Mouse (Mus musculus) lung, postnatal 4 days (tissue): Measurements from ENCODE around the gene Rnf207.

Experiments used
- DNase-seq, 2 experiments: peaks; one replicate each; pipeline ENCODE4 v3.0.0; 2021

Rnf207 gene

DNA sequence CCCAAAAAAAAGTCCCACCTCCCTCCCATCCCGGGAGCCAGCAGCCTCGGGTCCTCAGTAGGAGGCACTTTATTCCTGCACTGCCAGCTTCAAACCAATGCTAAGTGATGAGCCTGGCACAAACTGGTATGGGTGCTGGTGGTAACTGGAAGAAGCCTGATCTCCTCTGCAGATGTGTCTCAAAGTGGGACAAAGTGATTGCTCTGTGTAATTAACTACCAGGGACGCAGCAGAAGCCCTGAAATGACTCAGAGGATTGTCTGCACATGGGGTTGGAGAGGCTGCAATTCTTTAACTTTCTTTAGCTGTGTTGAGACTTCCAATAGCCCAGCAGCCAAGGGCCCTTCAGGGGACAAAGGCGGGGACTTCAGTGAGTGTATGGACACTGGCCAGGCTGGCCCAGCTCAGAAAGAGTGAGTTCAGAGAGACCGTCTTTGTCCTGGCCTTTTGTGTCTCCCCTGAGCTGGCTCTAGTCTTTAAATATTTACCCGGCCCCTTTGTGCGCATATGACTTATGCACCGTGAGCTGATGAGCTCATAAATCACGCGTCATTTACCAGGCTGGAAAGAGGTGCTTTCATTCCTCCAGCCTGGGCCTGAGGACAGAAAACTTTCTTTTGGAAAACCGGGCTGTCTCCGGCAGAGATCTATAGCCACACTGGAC is 26.6 kb downstream of the Rnf207 start:
- no peak for DNase-seq

- DNase-seq: no peak
These were observed 27.2 kb downstream of the Rnf207 start, which contains the start of gene Hes3 for GRCm38 (mm10) chr4:152291562-152291961. Gene Hes3, minus strand, starts transcription at chr4:152291662.

DNA sequence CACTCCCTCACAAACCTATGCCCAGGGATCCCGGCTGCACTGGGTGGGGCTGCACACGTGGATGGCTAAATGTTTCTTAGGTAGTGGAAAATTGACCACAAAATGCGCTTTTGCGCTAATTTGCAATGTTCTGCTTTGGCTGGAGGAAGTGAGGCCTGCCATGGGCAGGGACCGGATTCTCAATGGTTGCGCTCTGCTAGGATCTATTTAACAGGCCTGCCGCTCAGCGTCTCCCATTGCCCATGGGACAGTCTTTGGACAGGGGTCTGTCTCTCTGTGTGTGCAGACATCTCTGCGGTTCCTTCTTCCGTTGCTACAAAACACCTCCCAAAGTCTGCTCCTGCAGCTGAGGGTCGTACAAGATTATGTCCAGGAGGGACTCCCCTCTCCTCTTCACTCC is 27.8 kb downstream of the Rnf207 start:
- no peak for DNase-seq

- DNase-seq: no peak
These were observed 28.4 kb downstream of the Rnf207 start for GRCm38 (mm10) chr4:152290385-152290784.

DNA sequence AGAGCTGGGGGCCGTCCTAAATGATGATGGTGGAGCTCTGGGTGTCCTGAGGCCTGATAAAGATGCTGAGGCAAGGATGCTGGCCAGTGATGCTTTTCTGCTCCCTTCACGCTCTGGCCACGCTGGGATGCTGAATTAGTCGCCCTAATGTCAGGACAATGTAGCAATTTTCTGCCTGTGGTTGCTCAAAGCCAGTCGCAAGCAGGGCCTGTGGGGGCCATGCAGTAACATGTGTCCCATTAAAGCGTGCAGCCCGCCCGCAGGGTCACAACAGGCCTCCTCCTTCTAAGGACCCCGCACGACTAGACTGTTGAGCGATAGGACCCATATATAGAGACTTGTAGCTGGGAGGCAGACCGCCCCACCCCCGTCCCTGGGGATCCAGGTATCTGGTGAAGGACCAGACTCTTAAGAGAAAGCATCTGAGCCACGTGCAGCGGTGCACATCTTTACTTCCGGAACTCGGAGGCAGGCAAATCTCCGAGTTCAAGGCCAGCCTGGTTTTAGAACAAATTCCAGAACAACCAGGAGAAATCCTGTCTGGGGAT is 30.3 kb downstream of the Rnf207 start:
- DNase-seq: no peak

DNA sequence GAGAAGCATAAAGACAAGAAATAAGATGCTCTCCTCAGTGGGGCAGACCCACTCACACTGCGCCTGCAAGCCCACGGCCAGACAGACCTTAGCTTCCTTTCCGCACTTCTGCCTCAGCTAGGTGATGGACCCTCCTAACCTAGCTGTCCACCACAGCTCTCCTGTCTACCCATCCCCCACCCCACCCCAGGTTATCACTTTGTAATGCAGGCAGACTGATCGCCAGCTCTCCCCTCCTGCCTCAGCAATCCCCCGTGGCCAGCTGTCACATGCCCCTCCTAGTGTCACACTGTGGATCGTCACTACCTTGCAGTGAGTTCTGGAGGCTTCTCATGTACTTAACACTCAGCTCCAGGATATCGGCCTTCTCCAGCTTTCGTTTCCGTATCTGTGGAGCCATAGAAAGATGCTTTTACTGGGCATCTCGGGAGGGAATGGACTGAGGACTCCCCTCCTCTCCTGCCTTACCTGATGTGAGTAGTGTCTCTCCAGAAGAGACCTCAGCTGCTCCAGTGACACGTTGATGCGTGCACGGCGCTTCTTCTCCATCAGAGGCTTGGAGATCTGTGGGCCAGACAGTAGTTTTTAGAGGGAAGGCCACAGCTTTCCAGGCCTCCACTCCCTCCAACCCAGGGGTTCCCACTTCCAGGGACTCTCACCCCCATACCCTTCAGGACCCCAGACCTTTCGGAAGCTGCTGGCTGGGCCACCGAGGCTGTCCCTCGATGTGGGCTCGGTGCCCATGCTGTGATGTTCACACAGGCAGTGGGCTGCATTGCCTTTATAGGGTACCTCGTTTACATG is 31.3 kb downstream of the Rnf207 start:
- DNase-seq: no peak

DNA sequence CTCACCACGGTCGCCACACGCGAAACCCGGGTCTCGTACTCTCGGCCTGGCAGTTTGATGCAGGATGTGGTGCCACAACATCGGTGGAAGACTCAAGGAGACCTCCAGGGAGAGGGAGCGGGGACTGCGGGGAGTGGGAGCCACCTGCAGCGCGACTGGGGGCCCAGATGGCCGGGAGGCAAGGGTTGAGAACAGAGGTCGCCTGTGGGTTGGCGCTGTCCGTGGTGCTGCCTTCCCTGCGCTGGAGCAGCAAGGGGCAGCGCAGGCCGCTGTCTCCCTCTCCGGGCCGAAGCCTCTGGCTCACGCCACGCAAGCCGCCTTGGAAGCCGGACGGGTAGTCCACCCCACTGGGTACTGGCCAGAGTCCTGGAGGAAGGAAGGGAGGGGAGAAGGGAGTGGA is 31.9 kb downstream of the Rnf207 start:
- peak; percentile 73 to 77 for DNase-seq

DNA sequence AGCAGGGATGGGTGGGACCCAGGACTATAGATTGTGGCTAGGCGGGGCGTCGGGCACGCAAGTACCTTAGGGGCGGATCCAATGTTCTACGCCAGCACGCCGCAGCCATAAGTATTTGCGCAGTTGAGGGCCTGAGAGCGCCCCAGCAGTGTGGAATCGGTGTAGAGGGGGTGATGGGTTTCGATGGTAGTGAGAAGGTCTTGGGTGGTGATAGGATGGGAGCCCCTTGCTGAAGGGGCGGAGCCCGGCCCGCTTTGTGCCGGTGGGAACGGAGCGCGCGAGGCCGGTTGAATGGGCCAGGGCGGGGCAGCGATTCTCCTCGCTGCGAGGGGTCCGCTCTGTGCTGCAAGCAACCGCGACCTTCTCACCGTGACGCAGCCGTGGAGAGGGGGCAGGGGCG is 32.6 kb downstream of the Rnf207 start:
- DNase-seq: no peak

DNA sequence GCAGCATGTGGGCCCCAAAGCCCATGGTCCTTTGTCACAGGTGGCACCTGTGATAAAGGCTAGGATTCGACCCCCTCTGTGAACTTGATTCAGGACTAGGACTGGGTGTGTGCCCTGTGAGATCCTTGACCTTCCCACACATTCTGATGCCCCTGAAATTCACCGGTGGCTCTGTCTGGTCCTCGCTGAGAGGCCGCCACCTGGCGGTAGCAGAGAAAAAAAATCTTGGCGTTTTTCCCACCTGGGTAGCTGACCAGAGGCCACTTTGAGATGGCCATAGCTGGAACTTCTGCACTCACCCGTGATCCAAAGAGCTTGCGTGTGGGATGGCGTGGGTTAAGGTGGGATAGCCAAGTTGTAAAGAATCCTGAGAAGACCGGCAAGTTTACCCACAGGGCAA is 33.3 kb downstream of the Rnf207 start:
- DNase-seq: peak; percentile 70 to 74

DNA sequence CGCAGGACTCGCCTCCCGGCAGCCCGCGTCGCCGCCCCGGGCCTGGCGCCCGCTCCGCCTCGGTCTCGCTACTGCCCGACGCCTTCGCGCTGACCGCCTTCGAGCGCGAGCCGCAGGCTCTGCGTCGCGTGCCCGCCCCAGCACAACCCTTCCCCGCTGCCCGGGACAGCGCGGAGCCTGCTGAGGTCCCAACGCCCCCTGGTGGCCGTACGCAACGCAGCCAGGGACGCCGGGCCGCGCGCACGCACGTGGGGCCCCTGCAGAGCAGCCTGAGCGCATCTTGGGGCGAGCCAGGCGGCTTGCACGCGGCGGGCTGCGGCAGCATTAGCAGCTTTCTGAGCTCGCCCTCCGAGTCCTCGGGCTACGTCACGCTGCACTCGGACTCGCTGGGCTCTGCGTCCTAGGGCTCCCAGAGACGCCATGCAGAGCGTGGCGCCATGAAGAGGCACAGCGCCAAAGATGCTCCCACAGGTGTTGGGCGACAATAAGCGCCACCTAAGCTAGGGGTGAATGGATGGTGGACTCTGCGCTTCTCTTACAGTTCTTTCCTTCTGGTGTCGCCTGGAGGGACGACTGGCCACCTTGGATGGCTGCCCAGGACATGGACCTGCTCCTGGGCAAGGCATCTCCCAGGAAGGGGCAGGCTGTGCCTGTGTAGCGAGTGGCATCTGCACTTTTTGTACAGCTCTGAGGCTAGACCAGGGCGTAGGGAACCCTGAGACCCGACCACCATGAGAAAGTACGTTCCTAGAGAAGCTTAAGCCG is 35.4 kb downstream of the Rnf207 start:
- DNase-seq: peak; percentile 90 to 91

DNA sequence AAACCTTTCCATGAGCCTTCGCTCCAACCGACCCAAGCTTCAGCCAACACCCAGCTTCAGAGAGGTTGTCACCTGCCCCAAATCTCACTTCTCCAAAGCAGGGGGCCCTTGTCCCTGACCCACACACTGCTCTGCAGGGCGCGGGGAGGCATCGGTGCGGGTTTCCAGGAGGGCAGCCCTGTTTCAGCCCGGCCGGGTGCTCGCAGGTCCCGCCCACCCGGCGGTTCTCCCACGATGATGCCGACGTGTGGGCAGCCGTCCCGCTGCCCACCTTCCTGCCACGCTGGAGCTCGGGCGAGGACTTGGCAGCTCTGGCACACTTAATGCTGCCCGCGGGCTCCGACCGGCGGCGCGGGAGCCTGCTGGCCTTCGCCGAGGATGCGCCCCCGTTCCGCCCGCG is 36.1 kb downstream of the Rnf207 start:
- no peak for DNase-seq

DNA sequence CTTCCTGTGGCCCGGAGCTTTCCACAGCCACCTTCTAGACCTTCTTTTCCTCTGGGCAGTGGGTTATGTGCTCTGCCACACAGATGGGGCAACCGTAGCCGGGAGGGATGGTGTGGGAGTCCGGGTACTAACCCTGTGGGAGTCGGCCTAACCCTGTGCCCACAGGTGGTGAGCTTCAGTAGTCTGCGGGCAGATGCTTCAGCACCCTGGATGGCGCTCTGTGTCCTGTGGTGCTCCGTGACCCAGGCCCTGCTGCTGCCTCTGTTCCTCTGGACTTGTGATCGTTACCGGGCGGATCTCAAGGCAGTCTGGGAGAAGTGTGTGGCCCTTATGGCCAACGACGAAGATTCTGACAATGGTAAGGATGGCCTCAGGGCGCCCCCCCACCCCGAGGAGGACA is 37.2 kb downstream of the Rnf207 start:
- no peak for DNase-seq

GRCm38 (mm10) chr4:152278986-152279385 is 39.8 kb downstream of the Rnf207 start:
- no peak for DNase-seq

DNA sequence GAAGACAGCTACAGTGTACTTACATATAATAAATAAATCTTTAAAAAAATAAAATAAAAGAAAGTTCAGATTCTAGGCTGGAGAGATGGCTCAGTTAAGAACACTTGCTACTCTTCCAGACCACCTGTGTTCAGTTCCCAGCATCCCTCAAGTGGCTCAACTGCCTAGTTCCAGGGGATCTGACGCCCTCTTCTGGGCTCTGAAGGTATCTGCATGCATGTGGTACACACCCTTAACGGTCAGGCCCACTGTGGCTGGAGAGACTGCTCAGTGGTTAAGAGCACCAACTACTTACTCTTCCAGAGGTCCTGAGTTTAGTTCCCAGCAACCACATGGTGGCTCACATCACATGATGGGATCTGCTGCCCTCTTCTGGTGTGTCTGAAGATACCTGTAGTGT is 40.9 kb downstream of the Rnf207 start:
- no peak for DNase-seq

DNA sequence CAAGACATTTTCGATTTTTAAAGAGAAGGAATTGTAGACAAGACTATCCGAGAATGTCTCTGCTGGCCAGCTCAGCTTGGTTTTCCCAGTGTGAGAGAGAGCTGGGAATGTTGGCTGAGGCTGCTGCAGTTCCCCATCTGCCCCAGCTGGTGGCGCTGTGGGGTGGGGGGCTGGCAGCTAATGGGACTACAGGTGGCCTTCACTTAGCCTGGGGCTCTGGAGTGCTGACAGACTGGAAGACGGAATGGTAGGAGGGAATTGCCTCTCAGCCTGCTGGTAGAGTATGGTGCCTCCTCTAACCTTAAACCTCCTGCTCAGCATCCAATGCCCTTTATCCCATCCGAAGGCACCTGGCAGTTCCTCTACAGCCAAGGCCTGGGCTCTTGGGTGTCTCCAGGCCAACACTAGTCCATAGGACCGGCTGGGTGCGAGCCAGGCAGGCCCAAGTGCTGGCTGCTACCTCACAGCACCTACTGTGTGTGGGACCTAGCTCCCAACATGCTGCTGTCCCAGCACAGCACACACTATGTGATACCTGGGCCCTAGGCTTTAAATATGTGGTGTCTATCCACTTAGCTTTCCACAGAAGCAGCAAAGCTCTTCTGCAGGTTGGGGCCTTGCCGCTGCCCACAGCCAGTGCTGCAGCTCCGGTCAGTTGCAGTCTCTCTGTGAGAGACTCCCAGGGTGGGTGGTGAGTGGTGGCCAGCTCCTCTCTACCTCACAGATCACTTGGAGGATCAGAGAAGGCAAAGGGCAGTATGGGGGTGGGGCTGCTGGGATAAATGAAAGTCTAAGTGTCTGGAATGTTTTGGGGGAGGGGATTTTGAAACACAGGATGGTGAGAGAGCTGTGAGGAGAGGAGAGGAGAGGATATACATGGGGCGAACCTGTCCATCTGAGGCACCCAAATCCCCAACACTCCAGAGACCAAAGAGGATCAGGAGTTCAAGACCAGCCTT is 42.1 kb downstream of the Rnf207 start:
- DNase-seq: peak in 1 of 2 experiments; percentile 45

DNA sequence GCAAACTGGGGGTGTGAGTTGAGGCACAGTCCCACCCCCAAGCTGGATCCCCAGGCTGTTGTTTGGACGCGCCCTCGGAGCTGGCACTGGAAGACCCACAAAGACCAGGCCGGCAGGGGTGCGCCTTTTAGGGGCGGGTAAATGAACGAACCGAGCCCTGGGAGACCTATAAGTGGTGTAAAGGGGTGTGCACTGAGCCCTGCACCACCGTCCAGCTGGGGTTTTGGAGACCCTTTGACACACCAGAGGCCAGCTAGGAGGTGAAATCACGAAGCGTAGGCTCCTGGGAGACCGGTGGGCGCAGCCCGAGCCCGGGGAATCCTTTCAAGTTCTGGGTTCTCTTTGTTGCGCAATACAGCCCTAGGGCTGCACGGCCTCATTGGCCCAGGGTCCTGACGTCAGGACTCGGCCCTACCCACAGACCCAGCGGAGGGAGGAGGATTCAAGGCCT is 44.1 kb downstream of the Rnf207 start:
- peak; percentile 55 to 67 for DNase-seq

DNA sequence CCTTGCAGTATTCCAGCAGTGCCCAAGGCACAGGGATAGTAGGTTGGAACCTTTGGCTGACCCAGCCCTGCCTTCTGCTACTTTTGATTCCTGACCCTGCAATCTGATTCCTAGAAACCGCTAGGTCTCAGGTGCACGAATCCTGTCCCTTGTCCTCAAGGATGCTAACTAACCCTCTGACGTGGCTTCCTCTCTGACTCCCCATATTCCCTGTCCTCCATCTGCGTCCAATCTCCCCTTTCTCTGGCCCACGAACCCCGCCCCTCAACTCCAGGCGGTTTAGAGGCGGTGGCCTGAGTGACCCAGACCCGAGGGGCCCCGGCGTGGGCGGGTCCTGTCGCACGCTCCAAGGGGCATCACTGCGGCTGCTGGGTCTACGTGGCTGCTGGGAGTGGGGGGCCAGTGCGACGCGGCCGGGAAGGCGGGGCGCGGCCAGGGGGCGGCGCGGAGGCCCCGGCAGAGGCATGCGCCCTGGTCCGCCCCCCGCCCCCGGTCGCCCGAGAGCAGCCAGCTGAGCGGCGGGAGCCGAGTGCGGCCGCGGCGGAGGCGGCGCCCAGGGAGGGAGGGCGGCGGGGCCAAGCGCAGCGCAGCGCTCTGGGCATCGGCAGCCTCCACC is 45.1 kb downstream of the Rnf207 start, which contains the start of gene Gpr153:
Gene Gpr153, plus strand, starts transcription at position 612 of the 616 bp plus-strand sequence.
- DNase-seq: peak; percentile 61 to 83

DNA sequence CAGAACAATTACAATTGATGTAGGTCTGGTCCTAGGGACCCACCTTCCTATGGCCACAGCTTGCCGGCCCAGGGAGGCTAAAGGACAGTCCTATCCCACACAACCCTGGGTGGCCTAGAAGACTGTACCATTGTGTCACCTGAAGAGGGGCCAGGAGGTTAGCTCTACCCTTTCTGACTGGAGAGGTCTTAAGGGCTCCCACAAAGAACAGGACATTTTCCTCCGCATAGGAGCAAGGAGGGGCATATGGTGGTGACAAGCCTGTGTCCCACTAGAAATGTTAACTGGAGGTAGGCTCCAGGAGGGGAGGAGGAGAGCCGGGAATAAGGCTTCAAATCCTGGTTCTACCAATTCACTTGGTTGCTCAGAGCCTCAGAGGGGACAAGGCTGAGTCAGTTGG is 45.6 kb downstream of the Rnf207 start:
- no peak for DNase-seq

- peak; percentile 68 to 85 for DNase-seq
These were observed 46.2 kb downstream of the Rnf207 start for GRCm38 (mm10) chr4:152272449-152273049.

DNA sequence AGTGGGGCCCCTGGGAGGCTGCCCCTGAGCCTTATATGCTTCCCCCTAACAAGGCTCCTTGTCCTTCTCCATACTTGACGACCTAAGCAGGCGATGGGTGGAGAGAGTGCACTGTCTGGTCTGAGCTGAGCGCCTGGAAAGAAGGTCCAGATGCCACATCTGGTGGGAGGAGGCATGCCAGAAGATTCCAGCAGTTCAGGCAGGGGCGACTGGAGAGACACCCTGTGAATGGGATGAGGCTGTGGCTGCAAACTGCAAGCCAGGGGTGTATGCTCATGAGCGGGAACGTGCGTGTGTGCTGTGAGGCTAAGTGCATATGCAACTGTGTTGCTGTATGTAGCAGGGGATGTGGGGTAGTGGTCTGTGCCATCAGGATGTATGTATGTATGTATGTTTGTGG is 46.8 kb downstream of the Rnf207 start:
- DNase-seq: no peak

DNA sequence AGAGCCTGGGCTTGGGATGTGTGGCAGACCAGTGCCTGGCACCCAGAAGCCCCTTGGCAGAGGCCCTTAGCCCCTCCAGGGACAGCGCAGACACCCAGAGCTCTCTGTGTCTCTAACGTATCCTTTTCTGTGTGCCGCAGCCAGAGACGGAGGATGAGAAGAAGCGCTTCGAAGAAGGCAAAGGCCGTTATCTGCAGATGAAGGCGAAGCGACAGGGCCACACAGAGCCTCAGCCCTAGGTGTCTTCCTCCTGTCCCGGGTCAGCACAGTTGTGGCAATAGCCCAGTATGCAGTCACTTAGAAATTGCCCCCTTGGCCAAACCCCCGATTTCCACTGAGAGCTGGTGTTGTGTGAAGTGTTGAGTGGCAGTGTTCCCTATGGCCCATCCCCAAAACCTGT is 47.5 kb downstream of the Rnf207 start:
- DNase-seq: no peak
